Mouse (Mus musculus): ENCODE results near the gene Fktn.
"Not testable (repeated sequence)": the region's sequence is repeated elsewhere in the genome, so short reads cannot be mapped to it uniquely, and the experiment has no call there.

Fktn gene

GRCm38 (mm10) chr4:53770958-53771735 is 57.3 kb downstream of the Fktn start:
- peak; percentile 62 for DNase-seq (ENCODE audit: low read depth, low spot score)

DNA sequence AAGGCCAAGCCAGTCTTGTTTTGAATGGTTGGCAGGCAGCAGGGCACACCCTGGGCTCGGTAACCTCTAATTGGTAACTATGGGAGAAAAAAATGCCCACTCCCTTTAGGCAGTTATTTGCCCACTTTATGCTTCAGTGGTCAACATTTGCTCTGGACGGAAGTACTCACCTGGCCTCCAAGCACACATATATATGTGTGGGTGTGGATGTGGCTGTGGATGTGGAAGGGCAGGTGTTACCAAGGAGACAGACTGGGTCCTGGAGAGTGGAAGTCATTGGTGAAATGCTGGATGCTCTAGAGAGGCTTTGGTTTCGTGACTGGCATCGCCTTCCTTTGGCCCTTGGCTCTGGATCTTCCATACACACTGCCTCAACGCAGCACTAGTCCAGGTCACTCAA is 58.2 kb downstream of the Fktn start:
- no peak for DNase-seq (ENCODE audit: low read depth, low spot score)

DNA sequence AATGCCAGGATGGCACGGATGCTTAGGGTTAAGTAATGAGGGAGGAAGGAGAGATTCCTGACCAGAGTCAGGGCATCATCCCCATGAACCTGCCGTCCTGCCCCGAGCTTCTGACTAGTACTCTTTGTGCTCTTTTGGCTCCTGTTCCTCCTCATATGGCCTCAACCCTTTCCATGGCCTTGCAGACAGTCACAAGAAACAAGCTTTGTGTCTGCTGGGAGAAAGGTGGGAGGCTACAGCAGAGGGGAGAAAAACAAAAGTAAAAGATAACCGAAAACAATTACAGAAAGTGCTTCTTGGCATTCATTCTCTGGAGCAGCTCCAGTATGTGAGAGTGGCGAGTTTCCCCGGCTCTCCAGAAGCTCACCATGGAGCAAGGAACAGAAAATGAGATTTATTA is 60.1 kb downstream of the Fktn start:
- no peak for DNase-seq (ENCODE audit: low read depth, low spot score)

DNA sequence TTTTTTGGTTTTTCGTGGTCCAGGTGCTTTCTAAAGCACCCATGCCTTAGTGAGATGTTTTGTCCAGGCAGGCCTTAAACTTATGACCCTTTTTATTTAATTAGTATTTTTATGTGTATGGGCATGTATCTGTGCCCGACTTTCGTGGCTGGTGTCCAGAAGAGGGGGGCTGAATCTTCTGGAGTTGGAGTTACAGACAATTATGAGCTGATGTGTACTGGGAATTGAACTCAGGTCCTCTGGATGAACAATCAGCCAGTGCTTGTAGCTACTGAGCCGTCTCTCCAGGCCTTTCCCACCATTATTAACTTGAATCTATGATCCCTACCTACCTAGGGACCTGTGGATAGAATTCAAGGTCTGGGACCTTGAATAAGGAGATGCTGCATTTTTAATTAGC is 67.6 kb downstream of the Fktn start:
- no peak for DNase-seq (ENCODE audit: low read depth, low spot score)

DNA sequence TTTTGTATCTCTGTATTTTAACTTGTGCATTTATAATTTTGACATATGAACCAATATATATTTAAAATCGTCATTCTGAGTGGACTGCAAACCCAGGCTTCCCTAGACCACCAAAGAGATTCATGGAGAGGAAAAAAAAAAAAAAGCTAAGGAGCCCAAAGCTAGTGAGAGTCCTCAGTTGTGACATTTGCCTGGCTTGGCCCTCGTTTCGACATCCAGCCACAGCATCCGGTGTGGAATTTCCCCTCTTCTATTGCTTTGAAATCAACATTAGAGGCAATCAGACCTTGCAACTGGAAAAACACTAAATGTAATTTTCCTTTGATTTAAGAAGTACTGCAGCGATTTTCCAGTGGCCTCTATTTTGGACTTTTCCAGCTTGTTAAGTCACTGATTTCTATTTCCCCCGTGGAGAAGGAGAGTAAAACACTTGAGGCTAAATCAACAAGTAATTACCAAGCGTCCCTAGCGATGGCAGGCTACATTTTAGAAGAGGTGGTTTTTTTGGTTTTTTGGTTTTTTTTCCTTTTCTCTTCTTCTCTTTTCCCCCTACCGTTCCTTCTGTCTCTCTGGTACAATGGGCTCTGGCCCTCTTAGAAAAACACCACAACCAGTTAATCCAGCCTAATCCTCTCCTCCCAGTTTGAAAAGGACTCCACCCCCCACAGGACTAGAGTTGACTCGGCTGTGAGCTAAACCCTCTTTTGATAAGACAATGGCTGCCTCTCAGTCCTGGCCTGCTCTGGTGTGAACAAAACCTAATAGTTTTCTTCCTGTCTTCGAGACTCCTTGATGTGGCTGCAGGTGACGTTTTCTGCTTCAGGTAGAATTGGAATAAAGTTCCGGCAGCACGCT is 68.6 kb downstream of the Fktn start:
- DNase-seq (ENCODE audit: low read depth, low spot score) = peak; percentile 18

GRCm38 (mm10) chr4:53785746-53786398 is 72.1 kb downstream of the Fktn start:
- no peak for DNase-seq (ENCODE audit: low read depth, low spot score)

GRCm38 (mm10) chr4:53786851-53787250 is 73.1 kb downstream of the Fktn start:
- DNase-seq (ENCODE audit: low read depth, low spot score) = no peak

DNA sequence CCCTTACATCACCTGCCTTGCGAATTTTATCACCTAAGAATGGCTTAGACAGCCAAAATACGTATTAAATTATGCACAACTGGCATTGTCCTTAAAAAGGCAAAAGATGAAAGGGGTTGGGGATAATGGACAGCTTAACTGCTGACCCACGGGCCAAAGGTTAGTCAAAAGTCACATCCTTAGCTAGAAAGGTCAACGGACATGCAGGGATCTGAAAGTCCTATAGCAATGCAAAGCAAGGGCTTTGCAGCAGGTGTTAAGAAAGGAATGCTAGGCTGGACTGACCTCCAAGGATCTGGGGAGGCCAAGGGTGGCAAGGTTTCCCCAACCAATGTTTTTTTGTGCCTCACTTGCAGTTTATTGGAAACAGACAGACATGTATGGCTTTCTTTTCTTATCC is 75.5 kb downstream of the Fktn start:
- peak; percentile 57 for DNase-seq (ENCODE audit: low read depth, low spot score)

- DNase-seq (ENCODE audit: low read depth, low spot score) = no peak
Observed at GRCm38 (mm10) chr4:53794257-53794966, 80.6 kb downstream of the Fktn start.

GRCm38 (mm10) chr4:53795086-53795485 is 81.3 kb downstream of the Fktn start:
- DNase-seq (ENCODE audit: low read depth, low spot score) = no peak

DNA sequence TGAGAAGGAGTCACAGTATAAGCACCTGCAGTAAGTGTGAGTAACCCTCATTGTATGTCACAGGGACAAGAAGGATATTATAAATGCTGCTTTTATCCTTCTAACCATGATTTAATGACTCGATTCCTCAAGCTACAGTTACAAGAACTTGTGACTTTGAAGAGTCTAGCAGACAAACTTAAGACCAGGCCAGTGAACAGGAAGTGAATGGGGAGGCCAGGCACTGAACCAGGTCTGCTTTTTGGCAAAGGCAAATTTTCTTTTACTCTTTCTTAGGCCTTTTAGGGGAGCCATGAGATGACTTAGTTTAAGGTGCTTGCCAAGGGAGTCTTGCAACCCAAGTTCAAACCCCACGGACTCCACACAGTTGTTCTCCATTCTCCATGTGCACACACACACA is 81.9 kb downstream of the Fktn start:
- no peak for DNase-seq (ENCODE audit: low read depth, low spot score)

DNA sequence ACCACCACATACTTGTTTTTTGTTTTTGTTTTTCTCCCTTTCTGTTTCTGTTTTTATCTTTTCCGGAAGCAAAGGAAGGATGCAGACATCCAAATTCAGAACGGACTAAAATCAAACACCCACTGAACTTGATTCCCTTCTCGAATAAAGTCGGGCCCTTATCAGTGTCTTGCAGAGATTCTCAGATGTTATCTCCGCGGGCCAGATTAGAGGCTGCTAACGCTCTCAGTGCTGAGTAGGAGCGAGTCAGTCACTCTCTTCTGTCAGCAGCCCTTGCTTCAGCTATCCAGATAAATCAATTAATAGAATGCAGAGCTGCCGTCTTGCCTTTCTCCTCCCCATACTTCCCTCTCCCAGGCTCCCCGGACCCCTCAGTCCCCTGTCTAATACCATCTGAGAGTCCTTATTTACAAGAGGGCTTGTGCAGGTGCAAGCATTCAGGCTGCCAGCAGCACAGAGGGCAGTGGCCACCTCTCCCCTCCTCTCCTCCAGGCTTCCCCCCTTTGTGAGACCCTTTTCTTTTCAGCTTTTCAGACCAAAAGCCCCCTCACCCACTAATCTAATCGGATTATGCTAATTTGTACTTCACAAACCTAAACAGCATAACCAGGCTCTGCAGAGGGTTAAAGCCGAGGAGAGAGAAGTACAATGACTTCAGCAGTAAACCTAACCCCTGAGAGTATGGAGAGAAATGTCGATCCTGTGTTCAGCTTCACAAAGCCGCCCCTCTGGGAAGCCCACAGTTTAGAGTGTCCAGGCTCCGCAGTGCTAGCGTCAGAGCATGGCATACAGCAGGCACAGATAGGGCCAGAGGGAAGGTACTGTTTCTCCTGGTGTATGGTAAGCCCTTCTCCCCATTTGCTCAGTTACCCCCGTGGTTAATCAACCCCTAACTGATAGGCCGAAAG is 83.3 kb downstream of the Fktn start:
- no peak for DNase-seq (ENCODE audit: low read depth, low spot score)

DNA sequence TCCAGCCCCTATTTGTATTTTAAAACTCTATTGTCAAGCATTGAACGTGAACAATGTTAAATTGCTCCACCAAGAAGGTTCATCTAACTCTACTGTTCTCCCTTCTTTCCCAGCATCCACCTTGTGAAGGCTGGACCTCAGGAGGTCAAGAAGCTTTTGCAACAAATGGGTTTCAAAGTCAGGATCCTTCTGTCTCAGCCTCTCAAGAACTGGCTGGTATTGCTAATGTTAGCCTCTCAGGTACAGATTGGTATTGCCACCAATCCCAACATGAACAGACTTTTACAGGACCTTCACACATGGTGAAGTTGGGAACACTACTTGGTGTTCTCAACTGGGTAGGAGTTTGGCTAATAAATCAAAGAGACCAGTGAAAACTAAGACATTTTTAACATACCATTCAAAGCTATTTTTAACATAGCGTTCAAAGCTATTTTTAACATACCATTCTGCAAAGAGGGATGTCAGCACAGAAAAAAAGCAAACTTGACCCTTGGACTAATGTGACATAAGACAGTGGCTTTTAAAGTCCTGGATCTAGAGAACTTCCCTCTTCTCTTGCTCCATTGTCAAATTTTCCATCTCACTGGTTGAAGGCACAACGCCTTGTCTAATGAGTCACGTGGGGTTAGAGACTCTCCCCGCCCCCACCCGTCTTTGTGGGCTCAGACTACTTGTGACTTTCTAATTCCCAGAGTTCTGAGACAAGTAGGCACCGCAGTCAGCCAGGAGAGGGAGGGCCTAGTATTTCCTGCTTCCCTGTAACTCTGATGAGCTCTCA is 85.3 kb downstream of the Fktn start:
- peak; percentile 56 for DNase-seq (ENCODE audit: low read depth, low spot score)

DNA sequence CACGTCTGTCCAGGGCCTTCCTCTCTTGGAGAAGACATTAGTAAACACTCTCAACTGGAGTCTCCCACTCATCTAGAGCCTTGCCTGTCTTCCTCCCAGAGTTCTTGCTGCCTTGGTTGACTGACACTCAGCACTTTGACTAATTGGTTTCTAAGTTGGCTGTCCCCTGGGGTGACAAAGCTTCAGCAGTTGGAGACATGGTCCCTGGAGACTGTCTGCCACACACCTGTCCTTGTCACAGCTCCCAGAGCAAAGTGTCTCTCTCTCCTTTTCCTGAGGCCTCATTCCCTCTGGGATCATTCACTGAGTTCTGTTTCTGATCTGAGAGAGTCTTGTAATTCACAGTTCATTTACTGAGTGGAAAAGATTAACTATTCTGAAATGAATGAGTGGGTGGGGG is 86.0 kb downstream of the Fktn start:
- no peak for DNase-seq (ENCODE audit: low read depth, low spot score)

- not testable (repeated sequence) for DNase-seq (ENCODE audit: low read depth, low spot score)
Observed at GRCm38 (mm10) chr4:53803674-53804073, 89.9 kb downstream of the Fktn start.

DNA sequence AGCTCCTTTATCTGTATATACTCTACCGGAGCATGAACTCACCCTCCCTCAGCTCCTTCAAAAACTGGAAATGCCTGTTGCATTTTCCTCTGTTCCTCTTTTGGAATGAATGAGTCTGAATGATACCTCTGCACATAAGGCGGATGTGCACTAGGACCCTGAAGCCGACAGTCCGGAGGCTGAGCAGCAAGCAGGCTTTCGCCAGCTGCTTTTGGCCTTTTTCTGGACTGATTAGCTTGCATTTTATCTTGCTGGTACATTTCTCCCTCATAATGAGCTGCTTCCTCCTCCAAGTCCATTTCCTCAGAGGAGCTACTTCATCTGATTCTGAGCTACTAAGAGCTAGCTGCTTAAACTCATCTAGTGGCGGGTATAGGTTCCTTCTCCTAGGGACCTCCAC is 92.6 kb downstream of the Fktn start:
- not testable (repeated sequence) for DNase-seq (ENCODE audit: low read depth, low spot score)

- DNase-seq (ENCODE audit: low read depth, low spot score) = no peak
Observed at GRCm38 (mm10) chr4:53818320-53818719, 104.5 kb downstream of the Fktn start.

GRCm38 (mm10) chr4:53823697-53824096 is 109.9 kb downstream of the Fktn start:
- no peak for DNase-seq (ENCODE audit: low read depth, low spot score)

DNA sequence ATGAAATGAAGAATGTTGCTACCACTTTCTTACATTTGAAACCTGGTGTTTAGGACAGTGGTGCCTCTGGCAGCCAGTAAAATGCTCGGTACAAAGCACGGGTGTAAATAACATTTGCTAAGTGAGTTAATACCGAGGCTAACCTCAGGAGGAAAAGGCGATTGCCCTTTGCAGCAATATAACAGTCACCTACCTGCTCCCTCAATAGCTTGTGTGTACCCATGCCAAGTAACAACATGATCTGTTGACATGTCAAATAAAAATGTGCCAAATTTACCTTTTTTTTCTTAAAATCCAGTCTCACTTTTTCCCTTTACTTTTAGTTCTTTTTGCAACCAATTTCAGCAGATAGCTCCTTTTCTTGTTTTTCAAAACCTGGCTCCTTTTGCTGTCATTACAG is 111.0 kb downstream of the Fktn start:
- DNase-seq (ENCODE audit: low read depth, low spot score) = no peak
